Mouse (Mus musculus) induced T-regulatory cell, adult 2 months (primary cell): ENCODE measurements around the gene Slc9a3r1.

Experiments used
- DNase-seq: peaks from one replicate; pipeline ENCODE4 v3.0.0-alpha.2; 2012; ENCODE audit warnings: low read depth

The Slc9a3r1 gene

DNA sequence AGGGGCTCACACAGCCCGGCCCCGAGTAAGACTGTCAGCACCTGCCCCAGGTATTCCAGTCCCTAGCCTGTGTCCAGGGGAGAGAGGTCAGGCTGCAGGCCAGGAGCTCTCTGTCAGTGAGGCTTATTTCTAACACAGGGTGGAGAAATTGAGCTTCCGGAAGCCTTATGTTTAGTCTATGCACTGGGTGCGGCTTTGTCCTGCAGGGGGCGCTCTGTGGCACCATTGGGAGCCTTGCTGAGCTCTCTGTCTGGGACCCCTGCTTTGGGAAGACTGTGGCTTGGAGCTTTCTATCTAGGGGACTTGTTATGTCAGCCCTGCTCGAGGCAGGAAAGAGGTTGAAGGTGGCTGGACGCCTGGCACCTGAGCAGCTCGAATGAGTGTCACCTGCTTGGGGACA is 61.7 kb downstream of the Slc9a3r1 start:
- peak; percentile 68 for DNase-seq

- no peak for DNase-seq
Observed at GRCm38 (mm10) chr11:115225301-115225700, 62.2 kb downstream of the Slc9a3r1 start.

- DNase-seq = peak; percentile 51
Observed at GRCm38 (mm10) chr11:115226811-115227491, 63.8 kb downstream of the Slc9a3r1 start.

GRCm38 (mm10) chr11:115227640-115228039 is 64.5 kb downstream of the Slc9a3r1 start:
- DNase-seq = no peak

DNA sequence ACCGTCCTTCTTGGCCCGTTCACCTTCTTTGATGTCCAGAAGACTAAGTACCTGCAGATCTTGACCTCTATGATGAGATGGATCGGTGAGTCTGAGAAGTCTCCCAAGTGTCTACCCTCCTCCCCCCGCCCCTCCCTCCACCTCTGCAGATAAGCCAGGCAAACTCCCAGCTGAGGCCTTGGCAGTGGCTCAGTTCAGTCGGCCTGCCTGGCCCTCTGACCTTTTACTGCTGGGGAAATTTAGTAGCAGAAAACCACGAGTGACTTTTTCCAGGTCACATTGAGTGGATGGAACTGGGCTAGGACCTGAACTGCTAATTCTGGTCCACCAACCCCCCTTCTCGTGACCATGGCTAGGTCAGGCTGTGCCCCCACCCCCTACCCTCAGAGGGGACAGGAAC is 65.3 kb downstream of the Slc9a3r1 start:
- DNase-seq = no peak

DNA sequence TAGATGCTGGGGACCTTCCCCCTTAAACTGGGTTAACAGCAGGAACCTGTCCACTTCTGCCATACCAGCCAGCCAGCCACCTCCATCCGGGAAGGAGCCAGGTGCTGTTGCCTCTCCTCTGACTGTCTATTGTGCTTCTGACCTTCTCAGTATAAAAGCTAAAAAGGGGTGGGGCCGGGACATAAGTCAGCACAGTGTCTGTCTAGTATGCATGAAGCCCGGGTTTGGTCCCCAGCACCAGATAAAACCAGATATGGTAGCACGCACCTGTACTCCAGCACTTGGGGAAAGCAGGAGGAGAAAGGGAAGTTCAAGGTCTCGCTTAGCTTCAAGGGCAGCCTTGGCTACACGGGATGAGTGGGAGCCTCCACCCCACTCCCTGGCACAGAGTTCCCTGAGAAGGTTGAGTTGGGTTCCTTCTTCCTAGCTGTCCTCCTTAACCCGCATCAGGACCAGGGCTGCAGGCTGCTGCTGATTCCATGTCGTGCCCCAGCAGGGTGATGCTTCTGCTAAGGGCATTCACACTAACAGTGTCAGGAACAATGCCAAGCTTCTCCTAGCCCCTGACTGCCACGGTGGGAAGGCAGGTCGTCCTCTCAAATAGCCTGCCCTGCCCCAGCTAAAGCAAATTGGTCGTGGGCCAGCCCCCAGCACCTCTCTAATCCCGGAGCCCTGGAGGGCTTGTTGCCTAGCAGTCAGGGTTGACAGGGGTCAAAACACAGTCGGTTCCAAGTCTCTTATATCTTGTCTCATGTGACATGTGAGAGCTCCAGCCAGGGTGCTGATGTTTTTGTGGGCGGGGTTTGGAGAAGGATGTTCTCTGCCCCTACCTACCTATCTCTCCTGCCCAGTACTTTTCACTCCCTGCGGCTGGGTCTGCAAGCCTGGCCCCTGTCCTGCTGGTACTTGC is 66.1 kb downstream of the Slc9a3r1 start:
- DNase-seq = no peak
